Mouse (Mus musculus): Measurements from ENCODE around the gene Sorcs1. TPM values are rescaled to one million over a fixed set of nuclear protein-coding genes. Genes with fewer than 3 reads are reported as not detected.
A peak's percentile ranks its signal among the peaks of the same experiment; 100 is the strongest.

The Sorcs1 gene
- polyA plus RNA-seq, 1 experiment from 2014 or later = 1.9 TPM

DNA sequence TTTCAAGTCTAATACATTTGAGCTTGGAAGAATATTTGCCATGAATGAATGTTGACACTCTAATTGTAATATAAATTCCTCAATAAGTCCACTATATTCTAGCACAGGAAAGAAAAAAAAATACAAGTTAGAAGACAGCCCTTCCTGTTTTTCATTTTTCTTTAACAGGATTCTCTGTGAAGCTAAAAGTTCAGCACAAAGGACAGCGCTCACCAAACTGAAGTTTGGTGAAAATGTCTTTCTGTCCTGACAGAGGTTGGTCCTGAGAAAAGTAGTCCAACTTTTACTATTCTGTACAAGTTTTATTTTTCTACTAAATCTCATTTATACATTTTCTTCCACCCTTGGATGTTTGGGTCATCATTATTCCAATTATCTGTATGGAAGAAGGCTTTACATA lies 543.8 kb downstream of the Sorcs1 start:
- WGBS = 85% methylated on average over 1 of the region's 1 CpGs
- DNase-seq (ENCODE audit: low spot score) = peak; percentile 66
- Histone ChIP-seq H3K36me3 (replicated peaks; ENCODE audit: control insufficient read depth, insufficient read depth, low read depth, low read length) (no peaks in the 10 kb centered on the region), H3K4me3 (ENCODE audit: low read depth, low read length) (no peak overlapping the region), H3K4me2 (ENCODE audit: low read depth, low read length) (no peak overlapping the region), H3K9ac (replicated peaks; ENCODE audit: low read length) (no peak overlapping the region), H3K9me3 (replicated peaks; ENCODE audit: control insufficient read depth, low read length) (no peaks in the 10 kb centered on the region), H3K27ac (replicated peaks; ENCODE audit: low read depth, low read length) (no peak overlapping the region), H3K4me1 (ENCODE audit: control insufficient read depth, insufficient read depth, low read length) (no peaks in the 10 kb centered on the region), H3K27me3 (ENCODE audit: control insufficient read depth, insufficient read depth, low read length) (no peaks in the 10 kb centered on the region)
- no peak for ATAC-seq (replicated peaks; ENCODE audit: insufficient number of reproducible peaks, low FRiP score, low TSS enrichment, low read depth)

DNA sequence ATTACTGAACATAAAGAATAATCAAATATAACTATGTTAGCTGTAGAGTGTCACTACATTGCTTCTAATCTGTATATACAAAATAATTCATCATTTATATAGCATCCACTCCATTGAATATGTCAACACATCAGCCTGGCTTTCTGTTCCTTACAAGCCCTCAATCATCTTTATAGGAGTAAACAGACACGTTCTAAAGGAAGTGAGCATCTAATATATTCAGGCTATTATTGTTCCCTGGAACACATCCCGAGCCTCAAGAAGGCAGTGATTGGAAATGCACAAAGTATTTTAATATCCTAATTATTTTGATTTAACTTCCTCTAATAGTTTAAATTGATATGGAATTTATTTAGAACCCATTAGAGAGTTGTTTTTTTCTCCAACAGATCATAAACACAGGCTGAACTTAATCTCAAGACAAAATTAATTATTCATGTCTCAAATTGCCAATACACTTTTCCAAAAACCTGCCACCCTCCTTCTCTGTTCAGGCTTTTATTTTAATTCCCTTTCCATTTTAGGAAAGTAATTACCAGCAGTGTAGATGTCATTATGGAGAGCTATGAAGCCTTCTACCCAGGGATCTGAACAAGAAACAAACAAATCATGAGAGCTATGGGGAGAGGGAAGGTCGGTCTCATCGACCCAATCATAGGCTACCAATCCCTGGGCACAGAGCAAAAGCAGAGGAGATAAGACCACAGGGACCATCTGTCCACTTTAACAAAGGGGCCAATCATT lies 572.4 kb downstream of the Sorcs1 start:
- WGBS = 81% methylated on average over 4 of the region's 4 CpGs
- H3K27ac ChIP-seq (replicated peaks; ENCODE audit: low read depth, low read length) = no peak overlapping the region
- no peak overlapping the region for H3K4me3 ChIP-seq (ENCODE audit: low read depth, low read length)
- DNase-seq (ENCODE audit: low spot score) (no peak), ATAC-seq (replicated peaks; ENCODE audit: insufficient number of reproducible peaks, low FRiP score, low TSS enrichment, low read depth) (no peak)
- no peaks in the 10 kb centered on the region for H3K27me3 ChIP-seq (ENCODE audit: control insufficient read depth, insufficient read depth, low read length)
- no peaks in the 10 kb centered on the region for H3K9me3 ChIP-seq (replicated peaks; ENCODE audit: control insufficient read depth, low read length)
- no peaks in the 10 kb centered on the region for H3K36me3 ChIP-seq (replicated peaks; ENCODE audit: control insufficient read depth, insufficient read depth, low read depth, low read length)
- no peak overlapping the region for H3K9ac ChIP-seq (replicated peaks; ENCODE audit: low read length)
- H3K4me1 ChIP-seq (ENCODE audit: control insufficient read depth, insufficient read depth, low read length) = no peaks in the 10 kb centered on the region
- H3K4me2 ChIP-seq (ENCODE audit: low read depth, low read length) = no peak overlapping the region

Small RNAs within 50 kb of the gene (microRNA-seq; reads per million reads assigned to microRNA genes)
- not detected for gene Gm27749 (ENCODE audit: borderline number of aligned reads)
